Mouse (Mus musculus): ENCODE results near the gene Smyd1. TPM values are rescaled to one million over a fixed set of nuclear protein-coding genes. Genes with fewer than 3 reads are reported as not detected.
"Not testable (repeated sequence)": the region's sequence is repeated elsewhere in the genome, so short reads cannot be mapped to it uniquely, and the experiment has no call there.

Smyd1 gene
- polyA plus RNA-seq, 1 experiment = 0.17 TPM

DNA sequence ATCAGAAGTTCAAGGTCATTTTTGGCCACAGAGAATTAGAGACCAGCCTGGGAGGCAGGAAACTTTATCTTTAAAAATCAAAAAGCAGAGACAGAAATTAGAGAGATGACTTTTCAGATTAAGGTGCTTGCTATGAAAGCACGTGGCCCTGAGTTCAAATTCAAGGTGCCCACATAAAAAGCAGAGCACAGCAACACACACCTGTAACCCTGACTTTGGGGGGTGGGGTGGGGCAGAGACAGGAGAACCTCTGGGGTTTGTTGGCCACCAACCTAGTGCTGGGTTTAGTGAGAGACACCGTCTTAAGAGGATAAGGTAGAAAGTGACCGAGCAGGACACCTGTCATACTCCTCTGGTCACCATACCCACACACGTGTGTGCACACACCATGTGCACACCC lies 9.5 kb upstream of the Smyd1 start:
- 79% methylated on average over 3 of the region's 4 CpGs for WGBS
- not testable (repeated sequence) for DNase-seq (ENCODE audit: low read depth, low spot score)

- WGBS = 58% methylated on average over 7 of the region's 7 CpGs
- DNase-seq (ENCODE audit: low read depth, low spot score) = no peak
These were observed 8.5 kb upstream of the Smyd1 start for GRCm38 (mm10) chr6:71330486-71330885.

GRCm38 (mm10) chr6:71329881-71330280 lies 7.8 kb upstream of the Smyd1 start:
- 71% methylated on average over 6 of the region's 6 CpGs for WGBS
- no peak for DNase-seq (ENCODE audit: low read depth, low spot score)

- 82% methylated on average over 9 of the region's 9 CpGs for WGBS
- DNase-seq (ENCODE audit: low read depth, low spot score) = no peak
These were observed 2.8 kb upstream of the Smyd1 start for GRCm38 (mm10) chr6:71324816-71325215.

GRCm38 (mm10) chr6:71322491-71322921 lies 473 bp upstream of the Smyd1 start, which contains the start of gene Cd8b1:
Gene Cd8b1, plus strand, starts transcription at chr6:71322788.
- DNase-seq (ENCODE audit: low read depth, low spot score) = no peak

GRCm38 (mm10) chr6:71307486-71307885 lies 14.5 kb downstream of the Smyd1 start:
- WGBS = 58% methylated on average over 8 of the region's 8 CpGs
- DNase-seq (ENCODE audit: low read depth, low spot score) = no peak

More at GRCm38 (mm10) chr6:71322491-71322921, 473 bp upstream of the Smyd1 start, which contains the start of gene Cd8b1:
- WGBS = 39% methylated on average over 7 of the region's 7 CpGs

DNA sequence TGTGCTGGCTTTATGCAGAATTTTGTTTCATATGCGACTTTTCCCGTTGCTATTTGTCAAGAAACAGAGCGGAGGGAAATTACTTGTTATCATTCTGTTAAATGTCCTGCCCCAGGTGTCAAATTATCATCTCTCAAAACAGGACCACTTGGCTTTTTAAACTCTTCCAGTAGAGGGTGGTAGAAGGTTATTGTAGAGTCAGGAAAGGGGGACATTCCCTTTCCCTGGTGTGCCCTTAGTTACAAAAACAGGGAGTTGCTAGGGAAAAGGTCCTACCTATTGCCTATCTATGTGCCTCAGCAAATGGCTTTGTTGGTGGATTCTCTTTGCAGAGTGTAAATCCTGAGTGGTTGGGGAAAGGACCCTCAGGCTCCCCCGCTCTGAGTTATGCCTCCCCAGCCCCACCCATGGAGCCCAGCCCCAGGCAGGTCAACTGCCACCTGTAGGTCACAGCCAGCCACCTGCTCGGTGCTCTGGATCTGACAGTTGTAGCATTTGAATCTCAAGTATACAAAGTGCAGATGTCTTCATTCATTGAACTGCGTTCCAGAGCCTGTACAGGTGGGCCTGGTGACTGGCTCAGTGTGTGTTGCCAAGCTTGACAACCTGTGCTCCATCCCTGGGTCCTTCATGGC lies 19.8 kb downstream of the Smyd1 start:
- 50% methylated on average over 6 of the region's 6 CpGs for WGBS
- no peak for DNase-seq (ENCODE audit: low read depth, low spot score)

- WGBS = 64% methylated on average over 3 of the region's 3 CpGs
- DNase-seq (ENCODE audit: low read depth, low spot score) = no peak
These were observed 23.3 kb downstream of the Smyd1 start for GRCm38 (mm10) chr6:71298751-71299150.

GRCm38 (mm10) chr6:71298051-71298450 lies 24.0 kb downstream of the Smyd1 start:
- no peak for DNase-seq (ENCODE audit: low read depth, low spot score)
- 65% methylated on average over 2 of the region's 2 CpGs for WGBS

GRCm38 (mm10) chr6:71295303-71295702 lies 26.7 kb downstream of the Smyd1 start:
- no peak for DNase-seq (ENCODE audit: low read depth, low spot score)
- 81% methylated on average over 6 of the region's 6 CpGs for WGBS

- no peak for DNase-seq (ENCODE audit: low read depth, low spot score)
- 82% methylated on average over 14 of the region's 14 CpGs for WGBS
These were observed 28.5 kb downstream of the Smyd1 start for GRCm38 (mm10) chr6:71293509-71293908.

DNA sequence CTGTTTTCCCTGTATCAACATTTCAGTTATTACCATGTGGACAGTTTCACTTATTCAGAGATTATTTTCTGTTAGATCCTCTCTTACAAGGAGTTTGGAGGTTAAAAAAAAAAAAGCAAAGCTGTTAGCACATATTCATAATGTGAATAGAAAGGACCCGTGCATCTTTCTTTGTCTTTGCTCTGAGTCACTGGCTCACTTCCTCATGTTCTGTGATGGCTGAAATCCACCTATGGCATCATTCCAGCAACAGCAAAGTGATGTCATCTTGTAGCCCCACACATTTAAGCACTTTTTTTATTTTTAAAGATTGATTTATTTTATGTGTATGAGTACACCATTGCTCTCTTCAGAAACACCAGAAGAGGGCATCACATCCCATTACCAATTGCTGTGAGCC lies 42.6 kb downstream of the Smyd1 start:
- WGBS = 18% methylated on average over 1 of the region's 1 CpGs
- DNase-seq (ENCODE audit: low read depth, low spot score) = no peak

GRCm38 (mm10) chr6:71274621-71275020 lies 47.4 kb downstream of the Smyd1 start:
- WGBS = 100% methylated on average over 1 of the region's 1 CpGs
- no peak for DNase-seq (ENCODE audit: low read depth, low spot score)

- WGBS = 89% methylated on average over 1 of the region's 1 CpGs
- no peak for DNase-seq (ENCODE audit: low read depth, low spot score)
These were observed 48.3 kb downstream of the Smyd1 start for GRCm38 (mm10) chr6:71273715-71274114.

- peak; percentile 18 for DNase-seq (ENCODE audit: low read depth, low spot score)
- WGBS = under 1% methylated on average over 11 of the region's 11 CpGs
These were observed 49.7 kb downstream of the Smyd1 start for GRCm38 (mm10) chr6:71272316-71272741.

- WGBS = under 1% methylated on average over 80 of the region's 84 CpGs
- peak; percentile 93 for DNase-seq (ENCODE audit: low read depth, low spot score)
These were observed 50.4 kb downstream of the Smyd1 start, which contains the start of gene Krcc1 for GRCm38 (mm10) chr6:71271389-71272315. Gene Krcc1, plus strand, starts transcription at chr6:71271677.

- DNase-seq (ENCODE audit: low read depth, low spot score) = no peak
- 2% methylated on average over 8 of the region's 8 CpGs for WGBS
These were observed 51.0 kb downstream of the Smyd1 start for GRCm38 (mm10) chr6:71271057-71271388.

DNA sequence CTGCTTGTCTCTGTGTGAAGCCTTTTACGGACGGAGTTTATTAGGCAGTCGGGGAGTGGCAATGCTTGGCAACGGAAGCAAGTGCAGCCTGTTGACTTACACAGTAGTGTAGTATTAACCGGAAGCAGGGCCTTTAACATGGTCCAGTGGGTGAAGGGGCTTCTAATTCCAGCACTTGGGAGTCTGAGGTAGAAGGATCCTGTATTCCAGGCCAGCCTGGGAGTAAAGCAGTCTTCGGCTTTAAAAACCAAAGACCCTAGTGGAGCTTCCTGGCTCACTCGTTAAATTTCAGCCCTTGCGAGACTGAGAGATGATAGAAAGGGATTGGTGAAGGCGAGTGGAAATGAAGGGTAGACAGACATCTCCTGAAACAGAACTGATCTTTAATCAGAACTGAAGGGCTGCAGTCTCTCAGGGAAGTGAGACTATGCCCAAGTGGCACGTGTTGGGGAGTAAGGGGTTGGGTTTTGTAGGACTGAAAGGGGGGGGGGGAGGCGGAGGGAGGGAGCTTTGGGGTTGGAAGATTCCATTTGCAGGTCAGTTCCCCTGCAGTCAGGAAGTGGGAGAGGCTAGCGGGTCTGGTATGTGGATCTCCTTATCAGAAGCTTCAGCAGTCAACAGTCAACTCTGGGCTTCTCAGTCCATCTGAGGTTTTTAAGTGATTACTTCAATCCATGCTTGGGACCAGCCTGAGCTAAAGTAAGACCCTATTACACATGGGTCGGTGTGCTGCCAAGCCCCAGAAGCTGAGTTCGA lies 51.6 kb downstream of the Smyd1 start:
- DNase-seq (ENCODE audit: low read depth, low spot score) = peak; percentile 53
- WGBS = 14% methylated on average over 14 of the region's 14 CpGs

- 86% methylated on average over 6 of the region's 6 CpGs for WGBS
- DNase-seq (ENCODE audit: low read depth, low spot score) = not testable (repeated sequence)
These were observed 52.4 kb downstream of the Smyd1 start for GRCm38 (mm10) chr6:71269686-71270050.

Data from large intestine, adult 2 months (tissue).